Mouse (Mus musculus): Measurements from ENCODE around the gene Taf1b. TPM values are rescaled to one million over a fixed set of nuclear protein-coding genes. Genes with fewer than 3 reads are reported as not detected.

The Taf1b gene
- 2.4 and 3.5 TPM in 2 replicates for polyA plus RNA-seq (2012)

GRCm38 (mm10) chr12:24498150-24498840 lies at the start of gene Taf1b:
TSS of gene Taf1b (plus strand) at chr12:24498359.

GRCm38 (mm10) chr12:24571523-24572392 lies 73.6 kb downstream of the Taf1b start, which contains the start of gene Grhl1:
TSS of gene Grhl1 (plus strand) at chr12:24572283.

Other genes with a start within 250 kb of the Taf1b start
- 0.22 and 0.32 TPM in 2 replicates for gene Grhl1, start 73.9 kb downstream of the Taf1b start, polyA plus RNA-seq (2012)
- 78.3 and 90.3 TPM in 2 replicates for gene Klf11, start 152.9 kb downstream of the Taf1b start, polyA plus RNA-seq (2012)
- gene Cys1, start 183.5 kb downstream of the Taf1b start, polyA plus RNA-seq (2012) = not detected in 2 replicates
- gene Rrm2, start 209.9 kb downstream of the Taf1b start, polyA plus RNA-seq (2012) = 134 and 205 TPM in 2 replicates